Mouse (Mus musculus) lung, embryonic 14.5 days (tissue): ENCODE measurements at regions not wholly inside any gene's neighbourhood (a gene's known extent, or its start where the extent isn't known, plus 50 kb on each side); places are given as distances from the start of the nearest gene placed in this dataset.
A peak's percentile ranks its signal among the peaks of the same experiment; 100 is the strongest.

Experiments
- ATAC-seq: fragments of 200-750 bp; cut with Nextera tagmentation; 2 replicates; pipeline ENCODE4 v1.8.0; 2017; ENCODE audit warnings: mild to moderate bottlenecking, moderate TSS enrichment, moderate library complexity; ENCODE audit not compliant: insufficient read depth
- DNase-seq: peaks from one replicate; pipeline ENCODE4 v3.0.0-alpha.2; 2015
- H3K27ac ChIP-seq: fragments of 300-500 bp; sonication (generic); 2 replicates; pipeline ENCODE4 v1.5.1; 2014; ENCODE audit warnings: low read depth, mild to moderate bottlenecking, moderate library complexity
- H3K27me3 ChIP-seq: fragments of 300-500 bp; sonication (generic); 2 replicates; pipeline ENCODE4 v1.6.1; 2014; ENCODE audit warnings: low read length, control low read depth; ENCODE audit not compliant: insufficient read depth
- H3K36me3 ChIP-seq: fragments of 300-500 bp; sonication (generic); 2 replicates; pipeline ENCODE4 v1.6.1; 2014; ENCODE audit warnings: control low read depth; ENCODE audit not compliant: insufficient read depth
- H3K4me1 ChIP-seq: fragments of 300-500 bp; sonication (generic); 2 replicates; pipeline ENCODE4 v1.6.1; 2014; ENCODE audit warnings: antibody characterized with exemption, control low read depth; ENCODE audit not compliant: insufficient read depth
- H3K4me2 ChIP-seq: fragments of 300-500 bp; sonication (generic); 2 replicates; pipeline ENCODE4 v1.6.1; 2014; ENCODE audit warnings: mild to moderate bottlenecking
- H3K4me3 ChIP-seq: fragments of 300-500 bp; sonication (generic); 2 replicates; pipeline ENCODE4 v1.5.1; 2014; ENCODE audit warnings: low read depth, low read length
- H3K9ac ChIP-seq: fragments of 300-500 bp; sonication (generic); 2 replicates; pipeline ENCODE4 v1.6.1; 2014
- H3K9me3 ChIP-seq: fragments of 300-500 bp; sonication (generic); 2 replicates; pipeline ENCODE4 v1.6.1; 2016; ENCODE audit warnings: low read depth, low read length, control low read depth
- CTCF ChIP-seq: IDR thresholded peaks from 2 replicates; pipeline ENCODE4 v1.5.1; 2016; ENCODE audit warnings: antibody characterized with exemption, low read depth
- WGBS: fragments of 180-500 bp; shearing (Covaris S2); extraction: QIAGEN DNeasy Blood & Tissue Kit; methylation state at CpG from one replicate; pipeline ENCODE4 v1.1.7; 2014; 5-methylcytosine and 5-hydroxymethylcytosine counted together

- ATAC-seq (no peak), DNase-seq (no peak)
- no peak overlapping the region for H3K9ac ChIP-seq
- no peaks in the 10 kb centered on the region for H3K9me3 ChIP-seq
- no peaks in the 10 kb centered on the region for H3K27me3 ChIP-seq
- no peaks in the 10 kb centered on the region for H3K4me1 ChIP-seq
- no peak overlapping the region for H3K4me3 ChIP-seq
- no peak overlapping the region for H3K4me2 ChIP-seq
- H3K27ac ChIP-seq, result no peak overlapping the region
- no peaks in the 10 kb centered on the region for H3K36me3 ChIP-seq
- TF ChIP-seq CTCF, result no peak
These were observed 112.3 kb upstream of the Spred1 start for GRCm38 (mm10) chr2:117008922-117009321.

GRCm38 (mm10) chr2:117010001-117010400 is 111.2 kb upstream of the Spred1 start:
- ATAC-seq (no peak), DNase-seq (no peak)
- H3K9me3 ChIP-seq, result no peaks in the 10 kb centered on the region
- WGBS, result 81% methylated on average over 6 of the region's 6 CpGs
- no peaks in the 10 kb centered on the region for H3K4me1 ChIP-seq
- no peak overlapping the region for H3K9ac ChIP-seq
- H3K27me3 ChIP-seq, result no peaks in the 10 kb centered on the region
- no peak overlapping the region for H3K4me3 ChIP-seq
- H3K36me3 ChIP-seq, result no peaks in the 10 kb centered on the region
- H3K27ac ChIP-seq, result no peak overlapping the region
- no peak for TF ChIP-seq CTCF
- no peak overlapping the region for H3K4me2 ChIP-seq

- no peak overlapping the region for H3K4me3 ChIP-seq
- no peak for TF ChIP-seq CTCF
- no peak overlapping the region for H3K9ac ChIP-seq
- no peaks in the 10 kb centered on the region for H3K9me3 ChIP-seq
- no peaks in the 10 kb centered on the region for H3K27me3 ChIP-seq
- no peak for DNase-seq
- H3K36me3 ChIP-seq, result no peaks in the 10 kb centered on the region
- no peak for ATAC-seq
- no peak overlapping the region for H3K4me2 ChIP-seq
- no peak overlapping the region for H3K27ac ChIP-seq
- no peaks in the 10 kb centered on the region for H3K4me1 ChIP-seq
These were observed 110.2 kb upstream of the Spred1 start for GRCm38 (mm10) chr2:117010942-117011341.

- H3K36me3 ChIP-seq, result no peaks in the 10 kb centered on the region
- peak overlapping the region; percentile 63; the same call in 1 of the 2 replicates for H3K27ac ChIP-seq
- H3K27me3 ChIP-seq, result no peaks in the 10 kb centered on the region
- DNase-seq (peak; percentile 34), ATAC-seq (peak; percentile 55; the same call in 1 of the 2 replicates)
- no peak overlapping the region for H3K4me3 ChIP-seq
- TF ChIP-seq CTCF, result no peak
- H3K4me1 ChIP-seq, result peaks cover 13% of the 10 kb centered on the region
- H3K9ac ChIP-seq, result no peak overlapping the region
- H3K9me3 ChIP-seq, result no peaks in the 10 kb centered on the region
- no peak overlapping the region for H3K4me2 ChIP-seq
- WGBS, result 62% methylated on average over 12 of the region's 12 CpGs
These were observed 103.1 kb upstream of the Spred1 start for GRCm38 (mm10) chr2:117017921-117018651.

- 16% methylated on average over 6 of the region's 6 CpGs for WGBS
These were observed 102.1 kb upstream of the Spred1 start for GRCm38 (mm10) chr2:117018917-117019538.

GRCm38 (mm10) chr2:117019552-117019951 is 101.6 kb upstream of the Spred1 start:
- whole genome bisulfite sequencing, result 33% methylated on average over 1 of the region's 1 CpGs
- Histone ChIP-seq H3K9ac (no peak overlapping the region), H3K9me3 (no peaks in the 10 kb centered on the region), H3K4me1 (peaks cover 13% of the 10 kb centered on the region), H3K27ac (peak overlapping the region; percentile 51; the same call in 1 of the 2 replicates), H3K4me2 (no peak overlapping the region), H3K27me3 (no peaks in the 10 kb centered on the region), H3K36me3 (no peaks in the 10 kb centered on the region), H3K4me3 (no peak overlapping the region)
- DNase-seq (no peak), ATAC-seq (peak; percentile 67; the same call in 1 of the 2 replicates)
- no peak for TF ChIP-seq CTCF

More at GRCm38 (mm10) chr2:117018917-117019538, 102.1 kb upstream of the Spred1 start:
- Histone ChIP-seq H3K36me3 (no peaks in the 10 kb centered on the region), H3K27me3 (no peaks in the 10 kb centered on the region), H3K9ac (no peak overlapping the region), H3K9me3 (no peaks in the 10 kb centered on the region), H3K4me2 (no peak overlapping the region; the same call in 1 of the 2 replicates), H3K4me1 (peaks cover 13% of the 10 kb centered on the region), H3K27ac (peak overlapping the region; percentile 63; the same call in 1 of the 2 replicates), H3K4me3 (no peak overlapping the region)
- ATAC-seq (peak; percentile 87), DNase-seq (peak; percentile 90)
- TF ChIP-seq CTCF, result no peak

GRCm38 (mm10) chr2:117021787-117022186 is 99.4 kb upstream of the Spred1 start:
- Histone ChIP-seq H3K4me2 (no peak overlapping the region), H3K9me3 (no peaks in the 10 kb centered on the region), H3K9ac (no peak overlapping the region), H3K4me1 (peaks cover 13% of the 10 kb centered on the region), H3K36me3 (no peaks in the 10 kb centered on the region), H3K27ac (no peak overlapping the region), H3K4me3 (no peak overlapping the region), H3K27me3 (no peaks in the 10 kb centered on the region)
- no peak for TF ChIP-seq CTCF
- DNase-seq (no peak), ATAC-seq (no peak)
- 63% methylated on average over 5 of the region's 6 CpGs for WGBS
